Comparison of ENCODE assay signal across 8 mouse cellular contexts in genomic region chr8:61224380-61225092, GRCm38 (mm10). TPM values are rescaled to one million over a fixed set of nuclear protein-coding genes. Genes with fewer than 3 reads are reported as not detected.
DNase-seq lines count a peak whose midpoint lies in the region; ATAC-seq and TF ChIP-seq lines count a peak whose summit lies in the region.

No protein-coding gene starts in this region.

- no peaks in the 10 kb centered on the region; the same call in none of the 2 replicates for H3K4me1 ChIP-seq in intestine, postnatal 0 days (replicated peaks; ENCODE audit: control insufficient read depth, insufficient read depth, low read length)
- peaks cover 7% of the 10 kb centered on the region for H3K4me1 ChIP-seq in liver, adult 2 months (ENCODE audit: control insufficient read depth, insufficient read depth, low read length)
- peaks cover 32% of the 10 kb centered on the region for H3K4me1 ChIP-seq in midbrain, embryonic 16.5 days (ENCODE audit: control insufficient read depth, insufficient read depth, low read length)

- H3K27me3 ChIP-seq in intestine, postnatal 0 days (replicated peaks; ENCODE audit: control insufficient read depth, insufficient read depth, low read length): no peaks in the 10 kb centered on the region
- no peaks in the 10 kb centered on the region for H3K27me3 ChIP-seq in liver, adult 2 months (ENCODE audit: control insufficient read depth, insufficient read depth, low read length)
- H3K27me3 ChIP-seq in midbrain, embryonic 16.5 days (ENCODE audit: control insufficient read depth, insufficient read depth, low read depth, low read length): no peaks in the 10 kb centered on the region
- no peaks in the 10 kb centered on the region for H3K27me3 ChIP-seq in splenic B cell, adult 2 months (ENCODE audit: control insufficient read depth, insufficient read depth, low read length, poor library complexity, severe bottlenecking)

- TF ChIP-seq POLR2A in liver, adult 2 months (IDR thresholded peaks at IDR 0.05; ENCODE audit: extremely low read depth, insufficient read depth, low read length): no peak

- 0 out of 2 replicates have a peak, but pooled peaks cover 4% of the 10 kb centered on the region for H3K36me3 ChIP-seq in intestine, postnatal 0 days (ENCODE audit: control insufficient read depth, insufficient read depth)
- no peaks in the 10 kb centered on the region for H3K36me3 ChIP-seq in liver, adult 2 months (ENCODE audit: control insufficient read depth, insufficient read depth, low read length)
- H3K36me3 ChIP-seq in midbrain, embryonic 16.5 days (ENCODE audit: control insufficient read depth, insufficient read depth, low read length): no peaks in the 10 kb centered on the region
- H3K36me3 ChIP-seq in splenic B cell, adult 2 months (ENCODE audit: control insufficient read depth, insufficient read depth, low read length, poor library complexity, severe bottlenecking): no peaks in the 10 kb centered on the region

- peak; percentile 55 for ATAC-seq in granulocyte monocyte progenitor cell, adult 5-6 weeks (replicated peaks; ENCODE audit: poor library complexity, severe bottlenecking)
- ATAC-seq in intestine, postnatal 0 days: peak; percentile 41
- ATAC-seq in midbrain, embryonic 16.5 days: peak; percentile 76

- TF ChIP-seq CTCF in intestine, postnatal 0 days (IDR thresholded peaks at IDR 0.05; ENCODE audit: low read depth): peak; percentile 50
- TF ChIP-seq CTCF in liver, adult 2 months (IDR thresholded peaks at IDR 0.05; ENCODE audit: low read depth, low read length): peak; percentile 23; the same call in 1 of the 2 replicates

- H3K4me2 ChIP-seq in intestine, postnatal 0 days (replicated peaks; ENCODE audit: low read depth): peak overlapping the region; percentile 92
- peak overlapping the region; percentile 82 for H3K4me2 ChIP-seq in midbrain, embryonic 16.5 days (ENCODE audit: low read length)

- H3K79me2 ChIP-seq in liver, adult 2 months (ENCODE audit: control insufficient read depth, insufficient read depth, low read length): peaks cover 7% of the 10 kb centered on the region; the same call in 1 of the 2 replicates

- 0% methylated on average over 40 of the region's 41 CpGs for WGBS in intestine, postnatal 0 days
- 2% methylated on average over 40 of the region's 41 CpGs for WGBS in liver, adult 2 months
- WGBS in midbrain, embryonic 16.5 days: under 1% methylated on average over 34 of the region's 41 CpGs

- H3K4me3 ChIP-seq in intestine, postnatal 0 days (ENCODE audit: low read depth, low read length): peak overlapping the region; percentile 86
- H3K4me3 ChIP-seq in liver, adult 2 months (ENCODE audit: insufficient read depth, low read depth, low read length): peak overlapping the region; percentile 100
- peak overlapping the region; percentile 82 for H3K4me3 ChIP-seq in midbrain, embryonic 16.5 days (ENCODE audit: low read depth, low read length)

- H3K9ac ChIP-seq in intestine, postnatal 0 days (ENCODE audit: low read depth, low read length): peak overlapping the region; percentile 83
- H3K9ac ChIP-seq in liver, adult 2 months (ENCODE audit: low read depth, low read length): peak overlapping the region; percentile 96
- peak overlapping the region; percentile 77 for H3K9ac ChIP-seq in midbrain, embryonic 16.5 days (ENCODE audit: low read depth, low read length)

- no peaks in the 10 kb centered on the region for H3K9me3 ChIP-seq in intestine, postnatal 0 days (ENCODE audit: control insufficient read depth)
- no peaks in the 10 kb centered on the region for H3K9me3 ChIP-seq in midbrain, embryonic 16.5 days (replicated peaks; ENCODE audit: control insufficient read depth, low read length, poor library complexity, severe bottlenecking)

- peak; percentile 16 for DNase-seq in ovary, adult 18-20 months (ENCODE audit: low spot score)
- no peak for DNase-seq in ovary, postnatal 10 days (ENCODE audit: low spot score)
- DNase-seq in cerebellum, postnatal 14 days: peak; percentile 29 to 48
- peak; percentile 20 for DNase-seq in liver, adult 2 months (ENCODE audit: extremely low read depth, low read depth, low spot score)
- DNase-seq in splenic B cell, adult 2 months (ENCODE audit: low read depth, low spot score): peak; percentile 50

- H3K27ac ChIP-seq in intestine, postnatal 0 days (ENCODE audit: low read depth, low read length): peak overlapping the region; percentile 82
- peak overlapping the region; percentile 64 for H3K27ac ChIP-seq in liver, adult 2 months (replicated peaks; ENCODE audit: insufficient read depth, low read depth, low read length)
- H3K27ac ChIP-seq in midbrain, embryonic 16.5 days (ENCODE audit: low read length): peak overlapping the region; percentile 84

RNA-seq across cellular contexts. Expression of gene Sh3rf1, which starts 0.9 kb away (rescaled TPM):
- 2.1 and 3.9 TPM in 2 replicates for total RNA-seq in granulocyte monocyte progenitor cell, adult 5-6 weeks (2014; fragmentation: Nextera tagmentation)
- total RNA-seq in granulocyte monocyte progenitor cell, adult 5-6 weeks (2017): 2.0 and 2.2 TPM in 2 replicates
- 7.9 and 8.3 TPM in 2 replicates for polyA plus RNA-seq in intestine, postnatal 0 days (2015; fragmentation: Nextera tagmentation; extraction: Ambion mirVana)
- 1.8 and 2.5 TPM in 2 replicates for total RNA-seq in liver, adult 2 months (2014; rRNA removed)
- polyA plus RNA-seq in liver, adult 2 months (2012; rRNA removed): 1.3 and 1.6 TPM in 2 replicates
- polyA plus RNA-seq in midbrain, embryonic 16.5 days (2015; fragmentation: Nextera tagmentation; extraction: Ambion mirVana): 32.1 and 34.7 TPM in 2 replicates
